Mouse (Mus musculus): ENCODE data around the gene Ctnna2. TPM values are rescaled to one million over a fixed set of nuclear protein-coding genes. Genes with fewer than 3 reads are reported as not detected.

Gene Ctnna2
- polyA plus RNA-seq, 1 experiment from 2014 or later: 0.32 TPM

DNA sequence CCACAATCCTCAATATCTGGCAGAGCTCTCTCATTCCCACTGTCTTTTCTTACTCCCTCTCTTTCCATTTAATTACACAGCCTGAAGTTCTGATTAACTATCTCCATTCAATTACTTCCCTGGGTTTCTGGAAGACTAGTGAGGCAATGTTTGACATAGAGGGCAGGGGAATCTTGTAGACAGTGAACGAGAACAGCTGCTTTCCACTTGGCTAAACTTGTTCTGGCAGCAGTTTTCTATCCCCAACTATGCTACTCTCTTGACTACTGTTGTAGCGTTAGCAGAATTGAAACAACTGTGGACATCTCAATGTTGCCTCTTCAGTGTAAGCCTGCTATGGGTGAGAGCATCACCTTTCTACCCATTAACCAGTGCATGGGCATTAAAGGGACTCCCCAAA is 463.0 kb downstream of the Ctnna2 start:
- Histone ChIP-seq H3K9ac (ENCODE audit: low read depth, low read length) (no peak overlapping the region), H3K4me1 (ENCODE audit: control insufficient read depth, insufficient read depth, low read length) (no peaks in the 10 kb centered on the region), H3K27ac (ENCODE audit: low read depth, low read length) (no peak overlapping the region), H3K27me3 (ENCODE audit: control insufficient read depth, insufficient read depth, low read length) (no peaks in the 10 kb centered on the region), H3K9me3 (ENCODE audit: control insufficient read depth, low read length) (no peaks in the 10 kb centered on the region), H3K36me3 (ENCODE audit: control insufficient read depth, insufficient read depth, low read length) (no peaks in the 10 kb centered on the region), H3K4me3 (ENCODE audit: low read length) (no peak overlapping the region), H3K4me2 (replicated peaks; ENCODE audit: low read depth, low read length) (no peak overlapping the region)
- WGBS: 53% methylated on average over 2 of the region's 2 CpGs
- no peak for ATAC-seq (ENCODE audit: low FRiP score, low TSS enrichment)

- H3K36me3 ChIP-seq (ENCODE audit: control insufficient read depth, insufficient read depth, low read length): no peaks in the 10 kb centered on the region
- no peaks in the 10 kb centered on the region for H3K9me3 ChIP-seq (ENCODE audit: control insufficient read depth, low read length)
- no peaks in the 10 kb centered on the region for H3K27me3 ChIP-seq (ENCODE audit: control insufficient read depth, insufficient read depth, low read length)
- 7% methylated on average over 5 of the region's 5 CpGs for WGBS
- H3K4me2 ChIP-seq (replicated peaks; ENCODE audit: low read depth, low read length): no peak overlapping the region
- no peak overlapping the region for H3K27ac ChIP-seq (ENCODE audit: low read depth, low read length)
- H3K4me3 ChIP-seq (ENCODE audit: low read length): no peak overlapping the region
- no peaks in the 10 kb centered on the region for H3K4me1 ChIP-seq (ENCODE audit: control insufficient read depth, insufficient read depth, low read length)
- no peak overlapping the region for H3K9ac ChIP-seq (ENCODE audit: low read depth, low read length)
- ATAC-seq (ENCODE audit: low FRiP score, low TSS enrichment): 0 out of 2 replicates have a peak, but pooled peaks have one; percentile 24
Observed at GRCm38 (mm10) chr6:77511805-77512204, 467.7 kb downstream of the Ctnna2 start.

GRCm38 (mm10) chr6:77491721-77492120 is 487.8 kb downstream of the Ctnna2 start:
- no peak overlapping the region for H3K27ac ChIP-seq (ENCODE audit: low read depth, low read length)
- no peaks in the 10 kb centered on the region for H3K27me3 ChIP-seq (ENCODE audit: control insufficient read depth, insufficient read depth, low read length)
- WGBS: 84% methylated on average over 5 of the region's 5 CpGs
- ATAC-seq (ENCODE audit: low FRiP score, low TSS enrichment): no peak
- no peak overlapping the region for H3K4me3 ChIP-seq (ENCODE audit: low read length)
- H3K4me2 ChIP-seq (replicated peaks; ENCODE audit: low read depth, low read length): no peak overlapping the region
- no peaks in the 10 kb centered on the region for H3K4me1 ChIP-seq (ENCODE audit: control insufficient read depth, insufficient read depth, low read length)
- no peak overlapping the region for H3K9ac ChIP-seq (ENCODE audit: low read depth, low read length)
- no peaks in the 10 kb centered on the region for H3K9me3 ChIP-seq (ENCODE audit: control insufficient read depth, low read length)
- H3K36me3 ChIP-seq (ENCODE audit: control insufficient read depth, insufficient read depth, low read length): no peaks in the 10 kb centered on the region

DNA sequence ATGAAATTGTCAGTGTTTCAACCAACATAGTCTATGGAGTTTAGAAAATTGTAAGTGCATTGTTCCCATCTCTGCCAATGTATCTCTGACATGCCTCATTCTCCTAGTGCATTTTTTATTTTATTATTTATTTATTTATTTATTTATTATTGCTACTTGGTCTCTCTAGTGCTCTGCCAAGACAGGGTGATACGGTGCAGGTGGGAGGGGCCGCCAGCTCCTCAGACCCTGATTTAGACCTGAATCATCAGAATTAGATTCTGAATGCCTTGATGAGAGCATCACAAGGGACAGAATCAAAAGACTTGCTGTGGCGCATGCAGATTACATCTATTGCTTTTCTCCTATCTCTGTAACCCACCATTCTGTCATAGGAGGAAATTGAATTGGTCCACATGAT is 492.8 kb downstream of the Ctnna2 start:
- no peaks in the 10 kb centered on the region for H3K4me1 ChIP-seq (ENCODE audit: control insufficient read depth, insufficient read depth, low read length)
- no peak overlapping the region for H3K4me2 ChIP-seq (replicated peaks; ENCODE audit: low read depth, low read length)
- no peaks in the 10 kb centered on the region; the same call in 1 of the 2 replicates for H3K9me3 ChIP-seq (ENCODE audit: control insufficient read depth, low read length)
- no peaks in the 10 kb centered on the region for H3K27me3 ChIP-seq (ENCODE audit: control insufficient read depth, insufficient read depth, low read length)
- H3K36me3 ChIP-seq (ENCODE audit: control insufficient read depth, insufficient read depth, low read length): no peaks in the 10 kb centered on the region
- ATAC-seq (ENCODE audit: low FRiP score, low TSS enrichment): no peak
- no peak overlapping the region for H3K9ac ChIP-seq (ENCODE audit: low read depth, low read length)
- H3K4me3 ChIP-seq (ENCODE audit: low read length): no peak overlapping the region
- H3K27ac ChIP-seq (ENCODE audit: low read depth, low read length): no peak overlapping the region
- 90% methylated on average over 3 of the region's 3 CpGs for WGBS

- H3K27ac ChIP-seq (ENCODE audit: low read depth, low read length): no peak overlapping the region
- H3K27me3 ChIP-seq (ENCODE audit: control insufficient read depth, insufficient read depth, low read length): no peaks in the 10 kb centered on the region
- 87% methylated on average over 3 of the region's 3 CpGs for WGBS
- H3K4me3 ChIP-seq (ENCODE audit: low read length): no peak overlapping the region
- no peak overlapping the region for H3K9ac ChIP-seq (ENCODE audit: low read depth, low read length)
- no peaks in the 10 kb centered on the region for H3K4me1 ChIP-seq (ENCODE audit: control insufficient read depth, insufficient read depth, low read length)
- no peak overlapping the region for H3K4me2 ChIP-seq (replicated peaks; ENCODE audit: low read depth, low read length)
- no peaks in the 10 kb centered on the region for H3K36me3 ChIP-seq (ENCODE audit: control insufficient read depth, insufficient read depth, low read length)
- H3K9me3 ChIP-seq (ENCODE audit: control insufficient read depth, low read length): no peaks in the 10 kb centered on the region; the same call in 1 of the 2 replicates
- ATAC-seq (ENCODE audit: low FRiP score, low TSS enrichment): no peak
Observed at GRCm38 (mm10) chr6:77482081-77482480, 497.4 kb downstream of the Ctnna2 start.

DNA sequence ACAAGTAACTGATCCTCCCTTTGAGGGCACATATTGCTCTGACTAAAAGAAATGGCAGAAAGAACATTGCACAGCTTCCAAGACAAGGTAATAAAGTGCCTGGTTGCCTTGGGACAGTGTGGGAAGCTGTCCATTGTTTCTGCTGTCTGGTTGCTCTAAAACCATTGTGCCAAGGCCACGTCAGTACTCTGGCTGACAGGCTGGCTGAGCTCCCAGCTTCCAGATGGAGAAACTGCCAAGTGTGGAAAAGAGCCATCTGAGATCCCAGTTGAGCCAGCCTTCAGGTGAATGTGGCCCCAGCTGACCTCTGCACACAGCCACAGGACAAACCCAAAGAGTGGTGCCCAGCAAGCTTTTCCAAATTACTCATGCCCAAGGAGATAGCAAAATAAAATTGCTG is 504.1 kb downstream of the Ctnna2 start:
- no peaks in the 10 kb centered on the region for H3K4me1 ChIP-seq (ENCODE audit: control insufficient read depth, insufficient read depth, low read length)
- H3K9me3 ChIP-seq (ENCODE audit: control insufficient read depth, low read length): no peaks in the 10 kb centered on the region
- H3K27ac ChIP-seq (ENCODE audit: low read depth, low read length): no peak overlapping the region
- WGBS: 77% methylated on average over 1 of the region's 1 CpGs
- no peak overlapping the region for H3K9ac ChIP-seq (ENCODE audit: low read depth, low read length)
- H3K36me3 ChIP-seq (ENCODE audit: control insufficient read depth, insufficient read depth, low read length): no peaks in the 10 kb centered on the region
- no peak overlapping the region for H3K4me3 ChIP-seq (ENCODE audit: low read length)
- ATAC-seq (ENCODE audit: low FRiP score, low TSS enrichment): no peak
- no peaks in the 10 kb centered on the region for H3K27me3 ChIP-seq (ENCODE audit: control insufficient read depth, insufficient read depth, low read length)
- no peak overlapping the region for H3K4me2 ChIP-seq (replicated peaks; ENCODE audit: low read depth, low read length)

DNA sequence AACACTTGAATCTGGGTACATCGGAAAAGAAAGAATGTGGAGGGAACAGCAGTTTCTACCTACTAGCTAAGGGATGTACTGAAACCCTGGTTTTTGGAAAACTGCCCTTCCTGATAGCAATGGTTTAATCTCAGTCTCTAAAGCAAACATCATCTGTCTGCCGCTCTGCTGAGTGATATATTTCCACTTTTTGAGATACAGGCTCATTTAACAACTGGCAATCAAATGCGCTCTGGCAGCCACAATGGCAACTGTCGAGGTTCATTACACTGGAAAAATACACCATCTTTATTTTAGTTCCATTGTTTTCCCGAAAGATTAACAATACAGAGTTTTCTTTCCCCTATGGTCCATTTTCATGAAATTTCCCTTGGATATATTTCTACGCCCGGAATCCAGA is 506.2 kb downstream of the Ctnna2 start:
- Histone ChIP-seq H3K9me3 (ENCODE audit: control insufficient read depth, low read length) (no peaks in the 10 kb centered on the region), H3K27ac (ENCODE audit: low read depth, low read length) (no peak overlapping the region), H3K9ac (ENCODE audit: low read depth, low read length) (no peak overlapping the region), H3K36me3 (ENCODE audit: control insufficient read depth, insufficient read depth, low read length) (no peaks in the 10 kb centered on the region), H3K4me3 (ENCODE audit: low read length) (no peak overlapping the region), H3K4me2 (replicated peaks; ENCODE audit: low read depth, low read length) (no peak overlapping the region), H3K27me3 (ENCODE audit: control insufficient read depth, insufficient read depth, low read length) (no peaks in the 10 kb centered on the region), H3K4me1 (ENCODE audit: control insufficient read depth, insufficient read depth, low read length) (no peaks in the 10 kb centered on the region)
- 76% methylated on average over 7 of the region's 7 CpGs for WGBS
- ATAC-seq (ENCODE audit: low FRiP score, low TSS enrichment): no peak

DNA sequence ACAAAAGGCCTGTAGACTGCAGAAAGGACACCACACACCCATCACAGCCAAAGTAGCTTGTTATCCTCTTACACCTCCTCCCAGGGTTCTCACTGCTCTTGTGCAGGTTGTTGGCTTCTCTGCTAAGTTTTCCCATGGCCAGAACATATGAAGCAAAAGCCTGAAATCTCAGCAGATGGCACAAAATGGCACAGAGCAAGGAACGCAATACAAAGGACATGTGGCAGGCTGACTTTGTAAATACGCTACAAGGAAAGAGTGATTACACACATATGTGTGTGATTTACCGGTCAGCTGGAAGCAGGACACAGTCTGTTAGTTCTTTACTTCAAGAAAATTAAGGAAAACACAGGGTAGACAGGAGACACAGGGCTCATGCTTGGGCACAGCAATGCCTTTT is 511.4 kb downstream of the Ctnna2 start:
- Histone ChIP-seq H3K36me3 (ENCODE audit: control insufficient read depth, insufficient read depth, low read length) (no peaks in the 10 kb centered on the region), H3K9ac (ENCODE audit: low read depth, low read length) (no peak overlapping the region), H3K27ac (ENCODE audit: low read depth, low read length) (no peak overlapping the region), H3K4me2 (replicated peaks; ENCODE audit: low read depth, low read length) (no peak overlapping the region), H3K4me1 (ENCODE audit: control insufficient read depth, insufficient read depth, low read length) (no peaks in the 10 kb centered on the region), H3K4me3 (ENCODE audit: low read length) (no peak overlapping the region), H3K27me3 (ENCODE audit: control insufficient read depth, insufficient read depth, low read length) (no peaks in the 10 kb centered on the region), H3K9me3 (ENCODE audit: control insufficient read depth, low read length) (no peaks in the 10 kb centered on the region)
- ATAC-seq (ENCODE audit: low FRiP score, low TSS enrichment): no peak
- WGBS: 85% methylated on average over 3 of the region's 3 CpGs

GRCm38 (mm10) chr6:77462737-77463136 is 516.8 kb downstream of the Ctnna2 start:
- Histone ChIP-seq H3K27me3 (ENCODE audit: control insufficient read depth, insufficient read depth, low read length) (no peaks in the 10 kb centered on the region), H3K4me2 (replicated peaks; ENCODE audit: low read depth, low read length) (no peak overlapping the region), H3K9me3 (ENCODE audit: control insufficient read depth, low read length) (no peaks in the 10 kb centered on the region), H3K9ac (ENCODE audit: low read depth, low read length) (no peak overlapping the region), H3K36me3 (ENCODE audit: control insufficient read depth, insufficient read depth, low read length) (no peaks in the 10 kb centered on the region), H3K4me1 (ENCODE audit: control insufficient read depth, insufficient read depth, low read length) (no peaks in the 10 kb centered on the region), H3K4me3 (ENCODE audit: low read length) (no peak overlapping the region), H3K27ac (ENCODE audit: low read depth, low read length) (no peak overlapping the region)
- WGBS: 9% methylated on average over 1 of the region's 1 CpGs
- ATAC-seq (ENCODE audit: low FRiP score, low TSS enrichment): no peak

DNA sequence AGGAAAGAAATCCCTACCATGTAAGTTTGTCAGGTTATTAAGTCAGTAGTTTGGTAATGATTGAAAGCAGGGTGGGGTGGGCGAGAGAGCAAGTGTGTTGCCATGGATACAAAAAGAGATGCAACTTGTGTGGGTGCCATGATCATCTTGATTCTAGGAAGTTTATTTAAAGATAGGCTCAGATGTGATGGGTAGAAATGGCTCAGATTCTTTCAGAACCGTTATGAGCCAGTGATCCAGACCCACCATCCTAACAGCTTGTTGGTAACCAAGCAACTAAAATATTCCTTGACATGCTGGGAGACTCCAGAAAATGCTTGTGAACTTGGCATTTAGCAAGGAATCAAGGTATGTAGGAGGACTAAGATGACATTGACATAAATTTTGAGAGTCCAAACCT is 521.6 kb downstream of the Ctnna2 start:
- H3K9me3 ChIP-seq (ENCODE audit: control insufficient read depth, low read length): no peaks in the 10 kb centered on the region
- H3K36me3 ChIP-seq (ENCODE audit: control insufficient read depth, insufficient read depth, low read length): no peaks in the 10 kb centered on the region
- H3K9ac ChIP-seq (ENCODE audit: low read depth, low read length): no peak overlapping the region
- H3K27me3 ChIP-seq (ENCODE audit: control insufficient read depth, insufficient read depth, low read length): no peaks in the 10 kb centered on the region
- H3K27ac ChIP-seq (ENCODE audit: low read depth, low read length): no peak overlapping the region
- 85% methylated on average over 2 of the region's 2 CpGs for WGBS
- no peak for ATAC-seq (ENCODE audit: low FRiP score, low TSS enrichment)
- no peak overlapping the region for H3K4me3 ChIP-seq (ENCODE audit: low read length)
- no peak overlapping the region for H3K4me2 ChIP-seq (replicated peaks; ENCODE audit: low read depth, low read length)
- no peaks in the 10 kb centered on the region for H3K4me1 ChIP-seq (ENCODE audit: control insufficient read depth, insufficient read depth, low read length)

Data from kidney, embryonic 14.5 days (tissue).